Mouse (Mus musculus) neural tube, embryonic 14.5 days (tissue): Measurements from ENCODE around the gene Mcu. TPM values are rescaled to one million over a fixed set of nuclear protein-coding genes. Genes with fewer than 3 reads are reported as not detected.

Source experiments
- ATAC-seq: fragments of 200-750 bp; cut with Nextera tagmentation; 2 replicates; pipeline ENCODE4 v1.8.0; 2017; ENCODE audit warnings: low read depth, mild to moderate bottlenecking, moderate TSS enrichment, moderate library complexity
- H3K27ac ChIP-seq: fragments of 300-500 bp; sonication (generic); 2 replicates; pipeline ENCODE4 v1.5.1; 2014; ENCODE audit warnings: low read depth, mild to moderate bottlenecking, control low read depth, low read length, moderate library complexity, mixed read lengths
- H3K27me3 ChIP-seq: fragments of 300-500 bp; sonication (generic); 2 replicates; pipeline ENCODE4 v1.6.1; 2014; ENCODE audit warnings: low read length; ENCODE audit not compliant: control insufficient read depth, insufficient read depth
- H3K36me3 ChIP-seq: fragments of 300-500 bp; sonication (generic); 2 replicates; pipeline ENCODE4 v1.6.1; 2014; ENCODE audit warnings: low read length, mixed read lengths; ENCODE audit not compliant: control insufficient read depth, insufficient read depth
- H3K4me1 ChIP-seq: fragments of 300-500 bp; sonication (generic); 2 replicates; pipeline ENCODE4 v1.6.1; 2014; ENCODE audit warnings: low read length; ENCODE audit not compliant: control insufficient read depth, insufficient read depth
- H3K4me2 ChIP-seq: fragments of 300-500 bp; sonication (generic); 2 replicates; pipeline ENCODE4 v1.6.1; 2014; ENCODE audit warnings: mild to moderate bottlenecking, low read depth, low read length, control low read depth
- H3K4me3 ChIP-seq: fragments of 300-500 bp; sonication (generic); 2 replicates; pipeline ENCODE4 v1.5.1; 2014; ENCODE audit warnings: low read depth, low read length, control low read depth, mixed read lengths
- H3K9ac ChIP-seq: fragments of 300-500 bp; sonication (generic); replicated peaks from 2 replicates; pipeline ENCODE4 v1.6.1; 2014; ENCODE audit warnings: low read depth, mild to moderate bottlenecking, control low read depth, low read length, mixed read lengths
- H3K9me3 ChIP-seq: fragments of 300-500 bp; sonication (generic); 2 replicates; pipeline ENCODE4 v1.6.1; 2016; ENCODE audit warnings: low read length; ENCODE audit not compliant: control insufficient read depth
- WGBS: fragments of 180-500 bp; shearing (Covaris S2); extraction: QIAGEN DNeasy Blood & Tissue Kit; methylation state at CpG from one replicate; pipeline ENCODE4 v1.1.7; 2014; 5-methylcytosine and 5-hydroxymethylcytosine counted together
- polyA plus RNA-seq: library from polyadenylated mRNA; unstranded; fragments of >200 nt; fragmentation: Nextera tagmentation; extraction: Ambion mirVana; gene quantifications from 2 replicates; pipeline ENCODE4 v1.2.1, GENCODE M21; 2014

The Mcu gene
- polyA plus RNA-seq, 1 experiment from 2014 or later = 53.0 TPM

DNA sequence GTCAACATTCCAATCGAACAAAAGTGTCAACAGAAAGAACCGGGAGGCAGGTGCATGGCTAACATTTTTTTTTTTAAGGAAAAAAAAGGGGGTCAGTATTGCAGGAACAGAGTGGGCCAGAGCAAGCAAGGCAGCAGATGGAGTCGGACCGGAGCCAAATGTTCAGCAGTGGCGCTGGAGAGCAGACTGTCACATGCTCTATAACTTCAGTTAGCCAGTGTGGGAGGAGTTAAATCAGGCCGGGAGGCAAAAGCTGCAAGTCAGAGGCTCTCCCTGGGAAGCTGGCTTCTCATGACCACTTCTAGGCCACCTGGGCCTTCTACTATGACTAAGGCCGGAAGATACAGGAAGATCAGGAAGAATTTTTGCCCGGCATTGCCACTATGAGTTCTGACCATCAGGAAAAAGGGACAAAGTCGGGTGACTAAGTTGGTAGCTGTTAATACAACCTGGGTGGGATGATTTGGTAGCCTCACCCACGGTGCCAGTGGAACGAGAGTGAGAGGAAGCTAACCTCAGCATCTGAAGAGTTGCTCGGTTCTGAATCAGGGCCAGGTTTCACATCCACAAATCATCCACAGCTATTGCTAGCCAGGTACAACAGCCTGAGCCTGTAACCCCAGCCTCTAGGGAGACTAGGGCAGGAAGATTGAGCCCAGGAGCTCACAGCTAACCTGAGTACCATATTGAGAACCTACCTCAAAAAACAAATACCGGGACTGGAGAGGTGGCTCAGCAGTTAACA, 22.5 kb downstream of the Mcu start:
- Histone ChIP-seq H3K36me3 (no peaks in the 10 kb centered on the region), H3K9ac (no peak overlapping the region), H3K27ac (no peak overlapping the region), H3K4me3 (no peak overlapping the region), H3K4me1 (no peaks in the 10 kb centered on the region), H3K4me2 (no peak overlapping the region), H3K27me3 (no peaks in the 10 kb centered on the region), H3K9me3 (no peaks in the 10 kb centered on the region)
- ATAC-seq = no peak
- WGBS = 76% methylated on average over 13 of the region's 13 CpGs

DNA sequence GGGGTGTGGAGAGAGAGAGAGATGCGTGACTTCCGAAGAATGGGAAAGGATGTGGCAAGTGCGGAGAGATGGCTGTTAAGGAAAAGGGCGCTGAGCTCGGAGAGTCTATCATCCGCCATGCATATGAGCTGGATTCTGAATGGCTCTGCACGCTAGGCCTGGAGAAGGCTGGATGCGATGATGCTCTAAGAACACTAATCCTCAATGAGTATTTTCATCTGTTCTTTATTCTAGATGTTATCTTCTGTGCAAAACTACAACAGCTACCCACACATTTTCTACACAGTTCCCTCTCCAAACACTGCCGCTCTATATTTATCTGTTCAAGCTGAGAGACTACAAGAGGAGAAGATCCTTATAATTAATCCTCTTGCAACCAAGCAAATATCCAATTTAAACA, 25.9 kb downstream of the Mcu start:
- no peaks in the 10 kb centered on the region for H3K9me3 ChIP-seq
- no peak overlapping the region for H3K27ac ChIP-seq
- H3K9ac ChIP-seq = no peak overlapping the region
- ATAC-seq = no peak
- H3K4me3 ChIP-seq = no peak overlapping the region
- H3K4me2 ChIP-seq = no peak overlapping the region
- H3K4me1 ChIP-seq = no peaks in the 10 kb centered on the region
- no peaks in the 10 kb centered on the region for H3K36me3 ChIP-seq
- no peaks in the 10 kb centered on the region for H3K27me3 ChIP-seq
- 94% methylated on average over 9 of the region's 9 CpGs for WGBS

DNA sequence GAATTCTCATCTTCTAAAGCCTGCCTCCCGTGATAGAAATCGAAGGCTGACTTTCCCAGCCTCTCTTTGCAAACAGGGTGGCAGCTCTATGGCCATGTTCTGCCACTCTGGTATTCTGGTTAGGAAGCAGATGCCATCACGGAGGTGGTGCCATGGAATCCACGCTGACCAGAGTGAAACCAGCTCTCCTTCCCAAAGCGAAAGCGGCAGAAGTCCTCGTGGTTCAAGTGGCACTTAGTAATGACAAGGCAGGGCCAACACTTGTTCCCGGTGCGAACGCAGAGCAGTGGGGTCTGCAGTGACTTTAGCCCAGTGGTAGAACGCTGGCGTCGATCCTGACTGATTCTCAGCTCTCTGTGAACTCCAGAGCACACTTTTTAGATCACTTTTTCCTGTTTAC, 26.6 kb downstream of the Mcu start:
- no peaks in the 10 kb centered on the region for H3K36me3 ChIP-seq
- no peaks in the 10 kb centered on the region for H3K4me1 ChIP-seq
- no peak overlapping the region for H3K4me2 ChIP-seq
- 90% methylated on average over 13 of the region's 13 CpGs for WGBS
- no peak overlapping the region for H3K4me3 ChIP-seq
- H3K9ac ChIP-seq = no peak overlapping the region
- ATAC-seq = no peak
- no peaks in the 10 kb centered on the region for H3K27me3 ChIP-seq
- H3K9me3 ChIP-seq = no peaks in the 10 kb centered on the region
- H3K27ac ChIP-seq = no peak overlapping the region

DNA sequence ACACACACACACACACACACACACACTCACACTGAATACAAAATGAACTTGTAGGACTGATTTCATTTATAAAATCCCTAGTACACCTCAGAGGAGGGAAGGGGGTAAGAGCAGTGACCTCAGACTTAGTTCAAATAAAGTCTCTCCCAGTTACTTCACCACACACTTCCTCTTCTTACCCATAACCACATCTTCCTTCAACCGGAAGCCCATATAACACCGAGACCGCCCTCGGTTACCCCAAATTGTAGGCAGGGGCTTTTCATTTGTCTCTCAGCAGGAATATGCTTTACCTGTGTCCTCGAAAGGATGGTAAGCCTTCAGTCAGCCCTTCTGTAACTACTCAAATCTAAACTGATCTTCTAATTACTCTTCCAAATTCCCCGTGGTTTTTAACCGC, 27.1 kb downstream of the Mcu start:
- Histone ChIP-seq H3K36me3 (no peaks in the 10 kb centered on the region), H3K4me3 (no peak overlapping the region), H3K9me3 (no peaks in the 10 kb centered on the region), H3K27me3 (no peaks in the 10 kb centered on the region), H3K27ac (no peak overlapping the region), H3K4me1 (no peaks in the 10 kb centered on the region), H3K4me2 (no peak overlapping the region), H3K9ac (no peak overlapping the region)
- WGBS = 92% methylated on average over 7 of the region's 7 CpGs
- ATAC-seq = no peak

DNA sequence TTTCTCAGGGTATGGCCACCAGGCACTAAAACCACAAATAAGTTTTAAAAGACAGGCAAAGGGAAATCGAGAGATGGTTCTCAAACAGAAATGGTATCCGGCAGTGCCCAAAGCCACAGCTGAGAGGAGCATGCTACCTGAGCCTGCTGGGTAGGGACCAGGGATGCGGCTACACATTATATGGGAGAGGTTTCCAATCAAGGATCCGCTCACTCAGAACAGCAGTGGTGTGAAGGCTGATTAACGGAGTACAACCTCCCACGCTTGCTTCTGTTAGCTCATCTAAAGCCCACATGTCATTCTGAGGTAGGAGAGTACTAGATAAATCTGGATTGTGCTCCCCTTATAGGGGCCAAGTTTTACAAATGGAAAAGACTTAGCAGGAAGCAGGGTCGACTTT, 28.4 kb downstream of the Mcu start:
- no peaks in the 10 kb centered on the region for H3K4me1 ChIP-seq
- WGBS = 92% methylated on average over 7 of the region's 7 CpGs
- H3K9me3 ChIP-seq = no peaks in the 10 kb centered on the region
- no peak overlapping the region for H3K4me2 ChIP-seq
- no peak overlapping the region for H3K27ac ChIP-seq
- no peaks in the 10 kb centered on the region for H3K27me3 ChIP-seq
- H3K36me3 ChIP-seq = no peaks in the 10 kb centered on the region
- H3K9ac ChIP-seq = no peak overlapping the region
- ATAC-seq = no peak
- no peak overlapping the region for H3K4me3 ChIP-seq

DNA sequence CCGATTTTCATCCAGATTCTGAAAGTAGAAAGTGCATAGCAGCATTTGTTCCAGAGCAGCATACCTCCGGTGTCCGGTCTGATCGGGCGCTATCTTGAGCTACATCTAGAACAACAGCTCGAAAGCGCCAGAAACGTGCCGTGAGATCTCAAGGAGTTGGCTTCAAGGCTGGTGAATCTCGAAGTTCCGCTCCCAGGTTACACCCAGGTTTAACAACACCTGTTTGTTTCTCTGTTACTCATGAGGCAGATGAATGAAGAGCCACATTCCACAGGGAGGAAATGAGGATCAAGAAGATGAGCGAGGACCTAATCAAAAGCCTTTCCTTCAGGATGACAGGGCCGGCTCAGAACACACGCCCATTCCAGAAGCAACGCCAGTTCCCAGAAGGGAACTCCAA, 29.7 kb downstream of the Mcu start:
- H3K9me3 ChIP-seq = no peaks in the 10 kb centered on the region
- H3K4me2 ChIP-seq = no peak overlapping the region
- no peak overlapping the region for H3K27ac ChIP-seq
- WGBS = 94% methylated on average over 15 of the region's 15 CpGs
- ATAC-seq = no peak
- H3K9ac ChIP-seq = no peak overlapping the region
- no peaks in the 10 kb centered on the region for H3K4me1 ChIP-seq
- no peaks in the 10 kb centered on the region for H3K36me3 ChIP-seq
- no peaks in the 10 kb centered on the region for H3K27me3 ChIP-seq
- H3K4me3 ChIP-seq = no peak overlapping the region

DNA sequence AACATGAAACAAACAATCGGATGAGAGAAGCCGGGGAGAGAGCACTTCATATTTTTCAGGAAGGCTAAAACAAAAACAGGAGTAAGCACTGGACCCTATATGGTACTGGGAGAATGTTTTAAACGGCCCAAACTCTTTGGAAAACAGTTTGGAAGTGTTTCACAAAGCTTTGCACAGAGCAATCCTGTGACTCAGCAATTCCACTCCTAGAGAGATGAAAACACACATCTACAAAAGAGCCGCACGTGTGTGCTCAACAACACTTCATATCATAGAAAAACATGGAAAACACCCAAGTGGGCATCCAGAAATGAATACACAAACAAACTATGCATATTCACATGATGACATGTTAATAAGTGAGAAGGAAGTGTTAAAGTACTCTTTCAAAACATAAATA, 30.9 kb downstream of the Mcu start:
- no peaks in the 10 kb centered on the region for H3K27me3 ChIP-seq
- no peak overlapping the region for H3K4me3 ChIP-seq
- no peaks in the 10 kb centered on the region for H3K36me3 ChIP-seq
- no peak overlapping the region for H3K27ac ChIP-seq
- WGBS = 95% methylated on average over 5 of the region's 5 CpGs
- H3K9ac ChIP-seq = no peak overlapping the region
- no peaks in the 10 kb centered on the region for H3K4me1 ChIP-seq
- no peaks in the 10 kb centered on the region for H3K9me3 ChIP-seq
- ATAC-seq = no peak
- no peak overlapping the region for H3K4me2 ChIP-seq

DNA sequence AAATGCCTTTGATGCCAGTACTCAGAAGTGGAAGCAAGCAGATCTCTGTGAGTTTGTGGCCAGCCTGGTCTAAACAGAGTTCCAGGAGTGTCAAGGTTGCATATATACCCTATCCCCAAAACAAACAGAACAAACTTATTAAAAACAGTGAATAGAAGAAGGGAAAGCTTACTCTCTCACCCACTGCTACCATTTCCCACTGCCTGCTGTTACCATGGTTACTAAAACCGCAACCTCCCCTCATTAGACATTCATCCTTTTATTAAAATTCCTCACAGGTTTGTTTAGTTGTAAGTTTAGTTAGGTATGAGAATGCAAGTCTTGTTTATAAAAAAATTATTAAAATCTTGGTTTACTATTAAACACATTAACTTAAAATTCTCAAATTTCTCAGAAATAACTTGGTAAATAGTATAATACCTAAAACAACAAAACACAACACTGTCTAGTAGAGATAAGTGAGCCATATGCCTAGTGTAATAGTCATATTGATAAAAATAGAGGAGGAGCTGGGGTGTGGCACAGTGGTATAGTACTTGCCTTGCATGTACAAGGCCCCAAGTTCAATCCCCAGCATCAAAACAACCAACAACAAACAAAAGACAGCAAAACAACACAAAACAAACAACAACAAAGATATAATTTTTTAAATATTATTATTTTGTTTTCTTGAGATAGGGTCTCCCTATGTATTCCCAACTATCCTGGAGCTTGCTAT, 34.5 kb downstream of the Mcu start:
- Histone ChIP-seq H3K27me3 (no peaks in the 10 kb centered on the region), H3K4me1 (peaks cover 7% of the 10 kb centered on the region; the same call in 1 of the 2 replicates), H3K27ac (no peak overlapping the region), H3K9ac (no peak overlapping the region), H3K4me3 (no peak overlapping the region), H3K36me3 (no peaks in the 10 kb centered on the region), H3K4me2 (no peak overlapping the region), H3K9me3 (no peaks in the 10 kb centered on the region)
- no peak for ATAC-seq
- 64% methylated on average over 1 of the region's 1 CpGs for WGBS

DNA sequence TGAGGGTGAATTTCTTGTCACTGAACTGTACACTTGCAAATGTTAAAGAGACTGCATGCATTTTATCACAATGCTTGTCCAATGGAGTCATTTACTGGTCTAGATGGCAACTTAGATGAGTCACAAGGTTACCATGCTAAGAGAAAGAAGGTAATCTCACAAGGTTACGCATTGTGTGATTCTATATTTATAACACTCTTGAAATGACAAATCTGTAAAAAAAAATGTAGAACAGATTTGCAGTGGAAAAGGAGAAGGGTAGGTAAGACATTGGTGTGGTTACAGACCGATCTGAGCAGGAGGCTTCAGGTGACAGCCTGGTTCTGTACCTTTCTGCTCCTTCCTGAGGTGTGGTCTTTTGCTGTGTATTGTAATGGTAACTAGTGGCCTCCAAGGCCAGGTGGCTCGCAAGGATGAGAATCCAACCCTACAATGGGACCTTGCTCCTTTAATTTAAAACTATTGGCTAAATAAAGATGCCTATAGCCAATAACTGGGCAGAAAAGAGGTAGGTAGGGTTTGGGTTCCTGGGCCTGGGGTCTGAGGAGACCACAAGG, 35.8 kb downstream of the Mcu start:
- H3K4me2 ChIP-seq = no peak overlapping the region
- no peak overlapping the region for H3K4me3 ChIP-seq
- H3K36me3 ChIP-seq = no peaks in the 10 kb centered on the region
- H3K9me3 ChIP-seq = no peaks in the 10 kb centered on the region
- H3K27ac ChIP-seq = no peak overlapping the region
- no peaks in the 10 kb centered on the region for H3K27me3 ChIP-seq
- no peak for ATAC-seq
- peaks cover 7% of the 10 kb centered on the region; the same call in 1 of the 2 replicates for H3K4me1 ChIP-seq
- no peak overlapping the region for H3K9ac ChIP-seq
- WGBS = 93% methylated on average over 3 of the region's 3 CpGs
